In the genomic region with DNA sequence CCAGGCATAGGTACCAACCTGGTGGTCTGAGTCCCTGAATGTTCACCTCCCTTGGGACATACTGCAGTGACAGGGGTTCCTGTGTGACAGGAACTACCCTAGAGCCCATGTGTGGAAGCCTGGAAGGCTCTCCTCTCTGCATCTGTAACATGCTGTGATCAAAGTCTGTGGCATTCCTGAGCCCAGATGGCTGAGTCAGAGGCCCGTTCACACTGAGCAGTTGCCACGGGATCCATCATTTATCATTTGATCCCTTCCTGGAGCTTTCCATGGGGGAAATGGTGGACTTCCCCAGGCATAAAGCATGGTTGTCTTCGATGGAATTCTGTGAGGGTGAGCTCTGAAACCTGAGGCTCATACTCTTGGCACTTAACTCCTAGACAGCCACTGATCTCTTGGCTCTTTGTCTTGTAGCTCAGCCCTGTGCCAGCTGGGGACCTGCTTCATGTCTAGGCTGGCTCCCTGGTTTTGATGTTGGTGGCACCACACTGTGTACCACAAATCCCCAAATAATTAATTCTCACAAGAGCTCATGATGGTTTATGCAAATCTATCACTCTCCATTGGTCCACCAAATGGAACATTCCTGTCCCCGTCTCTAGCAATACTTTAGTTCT, we compare ENCODE assay signal across 28 mouse cellular contexts. TPM values are rescaled to one million over a fixed set of nuclear protein-coding genes. Genes with fewer than 3 reads are reported as not detected.
DNase-seq lines count a peak whose midpoint lies in the region; ATAC-seq and TF ChIP-seq lines count a peak whose summit lies in the region.
"Had no signal": no experiment of that assay in that cellular context is flagged by ENCODE, and none has a peak within 500 bp of the region (broad histone marks: within the 10 kb centered on the region; RNA-seq: fewer than 3 reads in every experiment).

No protein-coding gene starts in this region.

- TF ChIP-seq POLR2A in heart, adult 2 months (IDR thresholded peaks at IDR 0.05; ENCODE audit: insufficient read depth, low read depth, low read length) = no peak

- no peak overlapping the region for H3K9ac ChIP-seq in heart, adult 2 months (ENCODE audit: low read depth, low read length)
- H3K9ac ChIP-seq in midbrain, postnatal 0 days (replicated peaks; ENCODE audit: low read length, poor library complexity, severe bottlenecking) = no peak overlapping the region
- no peak overlapping the region for H3K9ac ChIP-seq in midbrain, embryonic 13.5 days (replicated peaks)
- H3K9ac ChIP-seq: forebrain, postnatal 0 days; limb, embryonic 13.5 days; liver, embryonic 12.5 days; midbrain, embryonic 12.5 days had no signal

- WGBS in heart, embryonic 10.5 days = 42% methylated on average over 4 of the region's 4 CpGs
- WGBS in heart, adult 2 months = 33% methylated on average over 4 of the region's 4 CpGs
- WGBS in midbrain, postnatal 0 days = 36% methylated on average over 4 of the region's 4 CpGs
- WGBS in midbrain, embryonic 13.5 days = 50% methylated on average over 4 of the region's 4 CpGs

- no peak for TF ChIP-seq CTCF in heart, adult 2 months (IDR thresholded peaks at IDR 0.05)
- TF ChIP-seq CTCF in midbrain, postnatal 0 days (IDR thresholded peaks at IDR 0.05) = no peak

- H3K79me2 ChIP-seq in heart, adult 2 months (replicated peaks; ENCODE audit: control insufficient read depth, insufficient read depth, low read length) = no peaks in the 10 kb centered on the region

- no peak overlapping the region for H3K27ac ChIP-seq in heart, embryonic 10.5 days
- H3K27ac ChIP-seq in heart, adult 2 months = no peak overlapping the region
- no peak overlapping the region for H3K27ac ChIP-seq in midbrain, postnatal 0 days (ENCODE audit: low read depth, low read length)
- H3K27ac ChIP-seq in midbrain, embryonic 13.5 days = no peak overlapping the region
- H3K27ac ChIP-seq: embryonic facial prominence, embryonic 10.5 days; hindbrain, embryonic 10.5 days; limb, embryonic 13.5 days; liver, embryonic 12.5 days; midbrain, embryonic 12.5 days had no signal

- TF ChIP-seq EP300 in heart, adult 2 months (IDR thresholded peaks at IDR 0.05; ENCODE audit: insufficient read depth, low read depth, low read length) = no peak

- ATAC-seq in midbrain, postnatal 0 days (ENCODE audit: low FRiP score) = no peak
- no peak for ATAC-seq in midbrain, embryonic 13.5 days
- ATAC-seq: forebrain, postnatal 0 days; intestine, postnatal 0 days; liver, embryonic 12.5 days had no signal

- peak; percentile 29 for DNase-seq in cerebellum, adult 9-10 months
- DNase-seq in cerebellum, adult 11 months = no peak
- peak; percentile 38 for DNase-seq in heart, embryonic 10.5 days (ENCODE audit: low spot score)
- DNase-seq in heart, adult 2 months = no peak
- DNase-seq in midbrain, postnatal 0 days (ENCODE audit: low spot score) = peak; percentile 36
- no peak for DNase-seq in spleen, postnatal 4 days (ENCODE audit: low spot score in 2 of 2)
- no peak for DNase-seq in T-cell, adult 2 months (ENCODE audit: low spot score)
- DNase-seq: adrenal gland, adult 8-10 months; forebrain, postnatal 0 days; kidney, postnatal 25 days; lung, adult 18-20 months; lung, postnatal 10 days had no signal

- H3K27me3 ChIP-seq in heart, embryonic 10.5 days (ENCODE audit: insufficient read depth, poor library complexity, severe bottlenecking) = 0 out of 2 replicates have a peak, but pooled peaks cover 3% of the 10 kb centered on the region
- no peaks in the 10 kb centered on the region for H3K27me3 ChIP-seq in heart, adult 2 months (ENCODE audit: control insufficient read depth, insufficient read depth, low read length)
- no peaks in the 10 kb centered on the region for H3K27me3 ChIP-seq in midbrain, postnatal 0 days (ENCODE audit: insufficient read depth, low read length)
- no peaks in the 10 kb centered on the region for H3K27me3 ChIP-seq in midbrain, embryonic 13.5 days
- H3K27me3 ChIP-seq: liver, embryonic 12.5 days; midbrain, embryonic 12.5 days had no signal

- intact Hi-C loops in heart, adult 2 months (cut with DNase I) = no loop called here

- H3K9me3 ChIP-seq in heart, embryonic 10.5 days = no peaks in the 10 kb centered on the region
- 0 out of 2 replicates have a peak, but pooled peaks cover 5% of the 10 kb centered on the region for H3K9me3 ChIP-seq in midbrain, postnatal 0 days (ENCODE audit: low read length)
- peaks cover 4% of the 10 kb centered on the region; the same call in 1 of the 2 replicates for H3K9me3 ChIP-seq in midbrain, embryonic 13.5 days
- H3K9me3 ChIP-seq: embryonic facial prominence, embryonic 10.5 days; limb, embryonic 13.5 days; liver, embryonic 12.5 days; midbrain, embryonic 12.5 days had no signal

- no peak overlapping the region for H3K4me2 ChIP-seq in midbrain, postnatal 0 days (ENCODE audit: low read depth, low read length, poor library complexity, severe bottlenecking)
- no peak overlapping the region for H3K4me2 ChIP-seq in midbrain, embryonic 13.5 days (replicated peaks)
- H3K4me2 ChIP-seq: heart, embryonic 11.5 days; limb, embryonic 13.5 days; liver, embryonic 12.5 days; midbrain, embryonic 12.5 days had no signal

- H3K36me3 ChIP-seq in heart, embryonic 10.5 days = no peaks in the 10 kb centered on the region
- no peaks in the 10 kb centered on the region for H3K36me3 ChIP-seq in heart, adult 2 months (ENCODE audit: control insufficient read depth, insufficient read depth, low read length)
- H3K36me3 ChIP-seq in midbrain, postnatal 0 days (ENCODE audit: insufficient read depth, low read length) = no peaks in the 10 kb centered on the region
- peaks cover 4% of the 10 kb centered on the region; the same call in 1 of the 2 replicates for H3K36me3 ChIP-seq in midbrain, embryonic 13.5 days
- H3K36me3 ChIP-seq: embryonic facial prominence, embryonic 10.5 days; hindbrain, embryonic 10.5 days; limb, embryonic 13.5 days; liver, embryonic 12.5 days; midbrain, embryonic 12.5 days had no signal

- no peaks in the 10 kb centered on the region for H3K4me1 ChIP-seq in heart, embryonic 10.5 days
- H3K4me1 ChIP-seq in heart, adult 2 months (ENCODE audit: control insufficient read depth, insufficient read depth, low read length) = no peaks in the 10 kb centered on the region
- H3K4me1 ChIP-seq in midbrain, postnatal 0 days (ENCODE audit: insufficient read depth, low read length) = no peaks in the 10 kb centered on the region
- no peaks in the 10 kb centered on the region for H3K4me1 ChIP-seq in midbrain, embryonic 13.5 days (replicated peaks)
- H3K4me1 ChIP-seq: embryonic facial prominence, embryonic 10.5 days; hindbrain, embryonic 10.5 days; liver, embryonic 12.5 days; midbrain, embryonic 12.5 days had no signal

- no peak overlapping the region for H3K4me3 ChIP-seq in heart, embryonic 10.5 days
- H3K4me3 ChIP-seq in heart, adult 2 months = no peak overlapping the region
- no peak overlapping the region for H3K4me3 ChIP-seq in midbrain, postnatal 0 days (ENCODE audit: low read depth, low read length)
- H3K4me3 ChIP-seq in midbrain, embryonic 13.5 days (replicated peaks) = no peak overlapping the region
- H3K4me3 ChIP-seq: embryonic facial prominence, embryonic 10.5 days; hindbrain, embryonic 10.5 days; limb, embryonic 13.5 days; liver, embryonic 12.5 days; midbrain, embryonic 12.5 days had no signal

RNA-seq across cellular contexts. Expression of a gene that starts 55.4 kb away (rescaled TPM):
- polyA plus RNA-seq in heart, embryonic 10.5 days (2016; fragmentation: Nextera tagmentation; extraction: Ambion mirVana) = not detected in 2 replicates
- total RNA-seq in heart, adult 2 months (2021) = not detected
- polyA plus RNA-seq in heart, adult 2 months (2012; rRNA removed) = 0.29 TPM in 1 of 2 replicates, not detected in the other
- not detected in 2 replicates for total RNA-seq in midbrain, postnatal 0 days (2014; rRNA removed)
- not detected in 2 replicates for polyA plus RNA-seq in midbrain, postnatal 0 days (2015; fragmentation: Nextera tagmentation; extraction: Ambion mirVana)
- polyA plus RNA-seq in midbrain, embryonic 13.5 days (2015; fragmentation: Nextera tagmentation; extraction: Ambion mirVana) = not detected in 2 replicates
- total RNA-seq: adrenal gland, adult 8-10 months; forebrain, postnatal 0 days; gastrocnemius, adult 18-20 months; gastrocnemius, postnatal 4 days; layer of hippocampus, postnatal 25 days; left cerebral cortex, postnatal 10 days had no signal
- polyA plus RNA-seq: cortical plate, adult 2 months; embryonic facial prominence, embryonic 10.5 days; forebrain, postnatal 0 days; heart, embryonic 11.5 days; hindbrain, embryonic 10.5 days; intestine, postnatal 0 days; kidney, embryonic 14.5 days; limb, embryonic 13.5 days; liver, embryonic 12.5 days; midbrain, embryonic 12.5 days; neural tube, embryonic 11.5 days; urinary bladder, adult 2 months had no signal

Comparison
In these comparisons a context has a peak if more than half of its experiments do, and no peak if none do; other contexts are left out.
1. DNase-seq: peak in cerebellum, adult 9-10 months (single experiment), heart, embryonic 10.5 days (single experiment) and midbrain, postnatal 0 days (single experiment); none in cerebellum, adult 11 months (single experiment), heart, adult 2 months (0 of 2), spleen, postnatal 4 days (0 of 2) and T-cell, adult 2 months (single experiment).